In the genomic region with DNA sequence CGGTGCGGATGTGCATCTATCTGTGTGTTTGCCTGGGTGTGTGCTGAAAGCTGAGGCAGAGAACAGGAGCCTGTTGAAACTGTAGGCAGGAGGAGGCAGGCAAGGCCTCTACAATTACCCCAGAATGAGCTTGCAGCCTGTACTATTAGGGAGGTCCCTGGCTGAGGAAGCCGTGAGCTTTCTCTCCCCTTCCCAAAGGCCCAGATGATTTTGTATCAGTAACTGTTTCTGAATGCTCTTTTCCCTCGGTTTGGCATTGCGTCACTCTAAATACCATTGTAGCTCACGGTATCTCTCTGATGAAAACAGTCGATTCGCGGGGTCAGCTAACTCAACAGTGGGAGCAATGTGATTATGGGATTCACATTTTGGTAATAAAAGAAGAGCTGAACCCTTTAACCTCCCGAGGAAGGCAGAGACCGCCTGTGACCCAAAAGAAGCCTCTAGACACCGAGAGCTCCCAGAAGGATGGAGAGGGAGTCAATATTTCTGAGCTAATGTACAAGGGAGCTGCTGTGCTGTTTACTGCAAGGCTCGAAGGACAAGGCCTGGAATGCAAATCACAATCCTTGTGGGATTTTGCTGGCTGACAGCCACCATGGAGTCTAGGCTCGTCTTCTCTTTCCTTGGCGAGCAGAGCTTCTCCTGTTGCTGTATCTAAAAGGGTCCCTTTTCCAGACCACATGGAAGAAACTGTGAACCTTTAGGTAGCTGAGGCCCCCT, we compare ENCODE assay signal across 9 mouse cellular contexts.
DNase-seq lines count a peak whose midpoint lies in the region.
"Had no signal": no experiment of that assay in that cellular context is flagged by ENCODE, and none has a peak within 500 bp of the region (broad histone marks: within the 10 kb centered on the region; RNA-seq: fewer than 3 reads in every experiment).

No protein-coding gene starts in this region.

- peak; percentile 23 to 41 for DNase-seq in cerebellum, postnatal 14 days
- no peak for DNase-seq in cerebellum, adult 11 months
- DNase-seq in ovary, adult 18-20 months (ENCODE audit: low spot score), result peak; percentile 29
- no peak for DNase-seq in ovary, postnatal 14 days (ENCODE audit: low spot score)
- DNase-seq in heart, postnatal 36 days, result peak; percentile 39 to 55
- DNase-seq in skeletal muscle tissue, adult 2 months (ENCODE audit: low read depth, low spot score), result peak; percentile 44
- no peak for DNase-seq in layer of hippocampus, adult 8-10 months (ENCODE audit: low spot score in 2 of 2)
- DNase-seq in spleen, postnatal 4 days (ENCODE audit: low spot score in 2 of 2), result no peak
- DNase-seq: thymus, adult 2 months had no signal

- intact Hi-C loops in heart, postnatal 36 days (cut with DNase I), result no loop called here

Comparison
In these comparisons a context has a peak if more than half of its experiments do, and no peak if none do; other contexts are left out.
1. DNase-seq: peak in cerebellum, postnatal 14 days (2 of 2), ovary, adult 18-20 months (single experiment), heart, postnatal 36 days (2 of 2) and skeletal muscle tissue, adult 2 months (single experiment); none in cerebellum, adult 11 months (single experiment), ovary, postnatal 14 days (single experiment), layer of hippocampus, adult 8-10 months (0 of 2) and spleen, postnatal 4 days (0 of 2).